Mouse (Mus musculus): Measurements from ENCODE around the gene Atxn10.

Atxn10 gene

GRCm38 (mm10) chr15:85469401-85469800, 133.4 kb downstream of the Atxn10 start:
- DNase-seq (ENCODE audit: extremely low spot score), result no peak

GRCm38 (mm10) chr15:85474697-85475096, 138.7 kb downstream of the Atxn10 start:
- DNase-seq (ENCODE audit: extremely low spot score), result no peak

GRCm38 (mm10) chr15:85477584-85477983, 141.5 kb downstream of the Atxn10 start:
- DNase-seq (ENCODE audit: extremely low spot score), result peak; percentile 73

- DNase-seq (ENCODE audit: extremely low spot score), result no peak
Observed at GRCm38 (mm10) chr15:85479365-85479764, 143.3 kb downstream of the Atxn10 start.

- DNase-seq (ENCODE audit: extremely low spot score), result no peak
Observed at GRCm38 (mm10) chr15:85479919-85480318, 143.9 kb downstream of the Atxn10 start.

- no peak for DNase-seq (ENCODE audit: extremely low spot score)
Observed at GRCm38 (mm10) chr15:85480630-85481029, 144.6 kb downstream of the Atxn10 start.

- no peak for DNase-seq (ENCODE audit: extremely low spot score)
Observed at GRCm38 (mm10) chr15:85488900-85489299, 152.9 kb downstream of the Atxn10 start.

GRCm38 (mm10) chr15:85489751-85490150, 153.7 kb downstream of the Atxn10 start:
- no peak for DNase-seq (ENCODE audit: extremely low spot score)

GRCm38 (mm10) chr15:85494163-85494621, 158.1 kb downstream of the Atxn10 start:
- no peak for DNase-seq (ENCODE audit: extremely low spot score)

- no peak for DNase-seq (ENCODE audit: extremely low spot score)
Observed at GRCm38 (mm10) chr15:85497548-85497947, 161.5 kb downstream of the Atxn10 start.

GRCm38 (mm10) chr15:85497981-85498475, 162.0 kb downstream of the Atxn10 start:
- DNase-seq (ENCODE audit: extremely low spot score), result no peak

- DNase-seq (ENCODE audit: extremely low spot score), result no peak
Observed at GRCm38 (mm10) chr15:85500267-85500666, 164.2 kb downstream of the Atxn10 start.

GRCm38 (mm10) chr15:85503127-85503526, 167.1 kb downstream of the Atxn10 start, which contains the start of gene 7530416G11Rik:
Gene 7530416G11Rik (minus strand): TSS chr15:85503227.
- DNase-seq (ENCODE audit: extremely low spot score), result no peak

- DNase-seq (ENCODE audit: extremely low spot score), result no peak
Observed at GRCm38 (mm10) chr15:85505118-85505925, 169.3 kb downstream of the Atxn10 start.

- no peak for DNase-seq (ENCODE audit: extremely low spot score)
Observed at GRCm38 (mm10) chr15:85506680-85507079, 170.6 kb downstream of the Atxn10 start.

- DNase-seq (ENCODE audit: extremely low spot score), result peak; percentile 55
Observed at GRCm38 (mm10) chr15:85507370-85508014, 171.4 kb downstream of the Atxn10 start.
